In the genomic region with DNA sequence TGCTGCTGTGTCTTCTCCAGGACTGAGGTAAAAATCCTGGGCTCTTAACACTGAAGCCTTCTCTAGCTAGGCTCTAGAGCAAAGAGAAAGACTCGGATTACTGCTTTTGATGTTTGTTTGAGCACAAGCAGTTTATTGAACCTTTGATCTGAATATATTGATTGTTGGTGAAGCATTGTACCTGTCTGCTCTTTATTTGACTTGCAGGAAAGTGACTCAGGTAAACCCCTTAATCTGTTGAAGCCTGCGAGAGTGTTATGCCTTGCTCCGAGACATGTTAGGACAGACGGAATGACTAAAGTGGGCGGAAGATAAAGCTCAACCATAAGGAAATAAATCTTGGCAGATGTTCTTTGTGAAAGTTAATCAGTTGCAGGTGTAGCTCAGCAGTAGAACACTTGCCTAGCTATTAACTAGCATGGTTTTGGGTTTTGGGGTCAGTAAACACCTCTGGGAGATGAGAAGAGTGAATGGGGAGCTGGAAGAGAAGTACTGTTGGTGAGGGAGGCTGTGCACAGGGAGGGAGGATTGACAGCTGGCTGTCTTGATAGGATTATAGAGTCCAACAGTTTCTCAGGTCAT, we compare ENCODE assay signal across 18 mouse cellular contexts. TPM values are rescaled to one million over a fixed set of nuclear protein-coding genes. Genes with fewer than 3 reads are reported as not detected.
DNase-seq lines count a peak whose midpoint lies in the region; ATAC-seq and TF ChIP-seq lines count a peak whose summit lies in the region.
"Had no signal": no experiment of that assay in that cellular context is flagged by ENCODE, and none has a peak within 500 bp of the region (broad histone marks: within the 10 kb centered on the region; RNA-seq: fewer than 3 reads in every experiment).

No protein-coding gene starts in this region.

- no peaks in the 10 kb centered on the region for H3K9me3 ChIP-seq in embryonic facial prominence, embryonic 11.5 days (replicated peaks; ENCODE audit: control insufficient read depth, low read length)
- no peaks in the 10 kb centered on the region for H3K9me3 ChIP-seq in embryonic facial prominence, embryonic 10.5 days
- H3K9me3 ChIP-seq in liver, postnatal 0 days (ENCODE audit: low read length), result no peaks in the 10 kb centered on the region
- H3K9me3 ChIP-seq: forebrain, embryonic 13.5 days; heart, embryonic 13.5 days had no signal

- no peak for TF ChIP-seq CTCF in liver, postnatal 0 days (IDR thresholded peaks at IDR 0.05; ENCODE audit: low read depth)

- no peak overlapping the region for H3K4me3 ChIP-seq in embryonic facial prominence, embryonic 11.5 days (ENCODE audit: low read depth, low read length)
- no peak overlapping the region for H3K4me3 ChIP-seq in embryonic facial prominence, embryonic 10.5 days
- no peak overlapping the region for H3K4me3 ChIP-seq in liver, postnatal 0 days (ENCODE audit: low read depth, low read length)
- H3K4me3 ChIP-seq: forebrain, embryonic 13.5 days; heart, embryonic 13.5 days had no signal

- peaks cover 7% of the 10 kb centered on the region for H3K36me3 ChIP-seq in embryonic facial prominence, embryonic 11.5 days (replicated peaks; ENCODE audit: control insufficient read depth, insufficient read depth, low read depth, low read length)
- peaks cover 100% of the 10 kb centered on the region for H3K36me3 ChIP-seq in embryonic facial prominence, embryonic 10.5 days (replicated peaks)
- peaks cover 92% of the 10 kb centered on the region for H3K36me3 ChIP-seq in liver, postnatal 0 days (replicated peaks; ENCODE audit: insufficient read depth, low read length)

- H3K4me2 ChIP-seq in embryonic facial prominence, embryonic 11.5 days (ENCODE audit: low read depth, low read length), result no peak overlapping the region
- H3K4me2 ChIP-seq in liver, postnatal 0 days (ENCODE audit: low read depth, low read length), result no peak overlapping the region
- H3K4me2 ChIP-seq: forebrain, embryonic 13.5 days; heart, embryonic 13.5 days had no signal

- H3K4me1 ChIP-seq in embryonic facial prominence, embryonic 11.5 days (ENCODE audit: control insufficient read depth, insufficient read depth, low read length), result no peaks in the 10 kb centered on the region
- no peaks in the 10 kb centered on the region for H3K4me1 ChIP-seq in embryonic facial prominence, embryonic 10.5 days
- no peaks in the 10 kb centered on the region for H3K4me1 ChIP-seq in liver, postnatal 0 days (ENCODE audit: insufficient read depth)
- H3K4me1 ChIP-seq: forebrain, embryonic 13.5 days; heart, embryonic 13.5 days had no signal

- no peak overlapping the region for H3K27ac ChIP-seq in embryonic facial prominence, embryonic 11.5 days (replicated peaks; ENCODE audit: low read depth, low read length)
- H3K27ac ChIP-seq in embryonic facial prominence, embryonic 10.5 days (replicated peaks), result no peak overlapping the region
- H3K27ac ChIP-seq in liver, postnatal 0 days (ENCODE audit: low read depth), result peak overlapping the region; percentile 79
- H3K27ac ChIP-seq: forebrain, embryonic 13.5 days; heart, embryonic 13.5 days had no signal

- no peak for TF ChIP-seq EP300 in liver, postnatal 0 days (IDR thresholded peaks at IDR 0.05; ENCODE audit: low read depth)

- H3K27me3 ChIP-seq in embryonic facial prominence, embryonic 11.5 days (ENCODE audit: control insufficient read depth, insufficient read depth, low read length), result no peaks in the 10 kb centered on the region
- H3K27me3 ChIP-seq in embryonic facial prominence, embryonic 10.5 days (replicated peaks; ENCODE audit: low read depth, poor library complexity, severe bottlenecking), result no peaks in the 10 kb centered on the region
- no peaks in the 10 kb centered on the region for H3K27me3 ChIP-seq in liver, postnatal 0 days (ENCODE audit: insufficient read depth, low read length)
- H3K27me3 ChIP-seq: forebrain, embryonic 13.5 days; heart, embryonic 13.5 days; Patski had no signal

- no peak for ATAC-seq in embryonic facial prominence, embryonic 11.5 days (replicated peaks; ENCODE audit: insufficient number of reproducible peaks, low FRiP score, low TSS enrichment, low read depth)
- ATAC-seq in liver, postnatal 0 days, result peak; percentile 83
- ATAC-seq: activated CD4-positive, CD25-positive, alpha-beta regulatory T cell, adult 4 months; forebrain, embryonic 13.5 days; forebrain, postnatal 0 days; Patski had no signal

- 63% methylated on average over 5 of the region's 5 CpGs for WGBS in embryonic facial prominence, embryonic 11.5 days
- 70% methylated on average over 5 of the region's 5 CpGs for WGBS in embryonic facial prominence, embryonic 10.5 days
- WGBS in liver, postnatal 0 days (ENCODE audit: insufficient replicate concordance), result 66% methylated on average over 5 of the region's 5 CpGs

- DNase-seq in embryonic facial prominence, embryonic 11.5 days (ENCODE audit: low spot score), result peak; percentile 24
- DNase-seq in embryonic facial prominence, embryonic 10.5 days (ENCODE audit: low spot score), result no peak
- peak; percentile 52 for DNase-seq in kidney, adult 9 months
- DNase-seq in kidney, adult 18-20 months, result no peak
- DNase-seq in 3T3-L1 (ENCODE audit: low read depth, low spot score), result peak; percentile 18
- DNase-seq in liver, postnatal 0 days, result no peak
- DNase-seq in heart, adult 9 months (ENCODE audit: low spot score in 2 of 2), result no peak
- DNase-seq: adrenal gland, postnatal 14 days; cerebellum, adult 11-12 months; cerebellum, adult 9-10 months; cerebellum, postnatal 25 days; forebrain, postnatal 0 days; gastrocnemius, postnatal 14 days; heart, postnatal 36 days had no signal

- H3K9ac ChIP-seq in embryonic facial prominence, embryonic 11.5 days (replicated peaks; ENCODE audit: low read length), result no peak overlapping the region
- H3K9ac ChIP-seq in liver, postnatal 0 days (replicated peaks), result no peak overlapping the region
- H3K9ac ChIP-seq: forebrain, embryonic 13.5 days; forebrain, postnatal 0 days; heart, embryonic 13.5 days had no signal

RNA-seq across cellular contexts. Expression of a gene that starts 23.6 kb away (rescaled TPM):
- polyA plus RNA-seq in embryonic facial prominence, embryonic 11.5 days (2014; fragmentation: Nextera tagmentation; extraction: Ambion mirVana), result 30.7 and 30.8 TPM in 2 replicates
- 36.6 and 41.3 TPM in 2 replicates for polyA plus RNA-seq in embryonic facial prominence, embryonic 10.5 days (2016; fragmentation: Nextera tagmentation; extraction: Ambion mirVana)
- polyA plus RNA-seq in liver, postnatal 0 days (2015; fragmentation: Nextera tagmentation; extraction: Ambion mirVana), result 15.4 and 18.6 TPM in 2 replicates

RNA-seq across cellular contexts. Expression of a gene that starts 24.2 kb away (rescaled TPM):
- 2.0 and 2.3 TPM in 2 replicates for polyA plus RNA-seq in embryonic facial prominence, embryonic 11.5 days (2014; fragmentation: Nextera tagmentation; extraction: Ambion mirVana)
- 4.8 and 5.6 TPM in 2 replicates for polyA plus RNA-seq in embryonic facial prominence, embryonic 10.5 days (2016; fragmentation: Nextera tagmentation; extraction: Ambion mirVana)
- polyA plus RNA-seq in liver, postnatal 0 days (2015; fragmentation: Nextera tagmentation; extraction: Ambion mirVana), result 0.17 and 0.42 TPM in 2 replicates

Comparison
In these comparisons a context has a peak if more than half of its experiments do, and no peak if none do; other contexts are left out.
1. DNase-seq: peak in embryonic facial prominence, embryonic 11.5 days (single experiment), kidney, adult 9 months (single experiment) and 3T3-L1 (single experiment); none in embryonic facial prominence, embryonic 10.5 days (single experiment), kidney, adult 18-20 months (single experiment), liver, postnatal 0 days (single experiment) and heart, adult 9 months (0 of 2).